Mouse (Mus musculus) embryonic stem cell, embryonic (primary cell): ENCODE results near the gene Syt7.

ENCODE experiments used
- CTCF ChIA-PET, 4 experiments: fragments of 300-600 bp in 2 of 4; fragments of 350-600 bp in 2 of 4; sonication (Branson Sonifier 250); formaldehyde crosslinking; loops; one replicate each; lab custom pipeline; 2022; ENCODE audit warnings: inconsistent platforms in 2 of 4; lab: Charles Lee
- POLR2A ChIA-PET, 4 experiments: fragments of 300-600 bp in 2 of 4; fragments of 350-600 bp in 2 of 4; sonication (Branson Sonifier 250); formaldehyde crosslinking; loops; one replicate each; lab custom pipeline; 2022; ENCODE audit warnings: antibody characterized with exemption in 4 of 4, inconsistent platforms in 1 of 4; lab: Charles Lee

Gene Syt7

GRCm38 (mm10) chr19:10388615-10389313 is at the start of gene Syt7:
TSS of gene Syt7 (plus strand) at chr19:10389090.
- CTCF ChIA-PET, result interaction anchor here (0.5 to 1.3 kb wide), 19 partner anchors 8 to 185 kb away, joined by 3 to 11 read pairs (median 3); no protein-coding TSS in a partner anchor

DNA sequence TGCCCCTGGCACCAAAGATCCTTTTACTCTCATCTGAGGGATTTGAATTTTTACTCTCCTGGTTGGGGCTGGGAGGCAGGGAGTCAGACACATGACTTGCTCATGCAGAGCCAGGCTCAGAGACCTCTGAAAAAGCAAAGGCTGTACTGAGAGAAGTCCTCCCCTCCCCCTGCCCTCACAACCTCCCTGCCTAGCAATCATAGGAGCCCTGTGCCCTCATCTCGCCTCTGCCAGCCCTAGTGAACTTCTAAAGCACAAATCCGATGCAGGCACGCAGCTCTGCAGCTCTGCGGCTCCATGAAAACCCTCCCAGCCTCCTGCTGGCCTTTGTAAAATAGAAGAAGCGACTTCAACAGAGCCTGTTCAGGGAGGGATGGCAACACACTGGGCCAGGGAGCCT is 49.6 kb upstream of the Syt7 start:
- POLR2A ChIA-PET, result interaction anchor here in 1 of 4 experiments (0.6 kb wide), 1 partner anchor 144 kb away, joined by 3 read pairs; no protein-coding TSS in a partner anchor

More at GRCm38 (mm10) chr19:10388615-10389313, at the start of gene Syt7:
- POLR2A ChIA-PET, result interaction anchor here in 2 of 4 experiments (0.6 to 1.4 kb wide), 13 partner anchors 13 to 110 kb away, joined by 3 to 4 read pairs (median 3); no protein-coding TSS in a partner anchor

DNA sequence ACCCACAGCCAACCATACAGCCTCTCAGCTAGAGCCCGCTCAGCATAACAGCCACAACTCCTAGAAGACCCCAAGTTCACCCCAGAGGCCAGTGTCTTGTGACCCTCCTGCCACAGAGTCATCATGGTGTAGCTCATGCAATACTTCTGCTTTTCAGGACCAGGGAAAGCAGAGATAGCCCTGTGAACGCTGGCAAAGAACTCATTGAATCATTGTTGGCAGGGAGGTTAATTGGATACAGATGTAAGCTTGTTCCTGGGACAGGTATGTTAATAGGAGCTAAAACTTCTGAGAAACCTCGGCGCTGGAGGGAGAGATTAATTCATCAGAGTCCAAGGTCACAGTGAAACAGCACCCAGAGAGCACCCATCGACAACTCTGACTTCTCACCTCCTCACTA is 48.2 kb upstream of the Syt7 start:
- ChIA-PET POLR2A (interaction anchor here in 3 of 4 experiments (0.7 to 2.3 kb wide), 8 partner anchors 16 to 264 kb away, joined by 3 to 6 read pairs (median 3); partner anchors contain the start of gene Ddb1 (in 1 of the 3)), CTCF (interaction anchor here (0.6 to 3.1 kb wide), 48 partner anchors 8 to 639 kb away, joined by 3 to 29 read pairs (median 5); partner anchors contain the start of genes Ppp1r32 (in 1 of the 4) and Syt7 (in 1 of the 4))

More for the DNA sequence above, 49.6 kb upstream of the Syt7 start:
- CTCF ChIA-PET, result interaction anchor here in 2 of 4 experiments (1.3 to 3.1 kb wide), 3 partner anchors 56 to 159 kb away, joined by 3 to 24 read pairs (median 12); no protein-coding TSS in a partner anchor

GRCm38 (mm10) chr19:10341152-10341551 is 47.7 kb upstream of the Syt7 start:
- CTCF ChIA-PET, result interaction anchor here (0.6 to 3.1 kb wide), 95 partner anchors 9 to 1624 kb away, joined by 3 to 29 read pairs (median 4); partner anchors contain the start of genes Lrrc10b (in 2 of the 4), Ppp1r32 (in 2 of the 4), Syt7 (in 2 of the 4) and Cpsf7 (in 1 of the 4)
- POLR2A ChIA-PET, result interaction anchor here (0.5 to 2.3 kb wide), 17 partner anchors 16 to 445 kb away, joined by 3 to 6 read pairs (median 3); partner anchors contain the start of genes Ddb1 (in 1 of the 4) and Syt7 (in 1 of the 4)

GRCm38 (mm10) chr19:10341817-10342439 is 47.0 kb upstream of the Syt7 start:
- POLR2A ChIA-PET, result interaction anchor here in 3 of 4 experiments (0.6 to 2.3 kb wide), 14 partner anchors 15 to 446 kb away, joined by 3 to 6 read pairs (median 3); partner anchors contain the start of genes Ddb1 (in 1 of the 3) and Syt7 (in 1 of the 3)
- CTCF ChIA-PET, result interaction anchor here (0.6 to 3.1 kb wide), 90 partner anchors 9 to 1623 kb away, joined by 3 to 29 read pairs (median 4); partner anchors contain the start of genes Lrrc10b (in 2 of the 4), Ppp1r32 (in 2 of the 4), Syt7 (in 2 of the 4) and Cpsf7 (in 1 of the 4)

- CTCF ChIA-PET, result interaction anchor here in 3 of 4 experiments (0.5 to 1.6 kb wide), 6 partner anchors 14 to 217 kb away, joined by 3 to 8 read pairs (median 4); no protein-coding TSS in a partner anchor
These were observed 45.0 kb upstream of the Syt7 start for GRCm38 (mm10) chr19:10343866-10344265.

GRCm38 (mm10) chr19:10345696-10346095 is 43.2 kb upstream of the Syt7 start:
- POLR2A ChIA-PET, result interaction anchor here in 1 of 4 experiments (0.6 to 1.2 kb wide), 2 partner anchors 89 to 1419 kb away, joined by 3 to 5 read pairs; no protein-coding TSS in a partner anchor
- CTCF ChIA-PET, result interaction anchor here in 2 of 4 experiments (0.7 to 1.1 kb wide), 2 partner anchors 90 to 141 kb away, joined by 3 to 5 read pairs; no protein-coding TSS in a partner anchor

More at GRCm38 (mm10) chr19:10343866-10344265, 45.0 kb upstream of the Syt7 start:
- POLR2A ChIA-PET, result interaction anchor here in 2 of 4 experiments (1.2 to 1.9 kb wide), 3 partner anchors 14 to 66 kb away, joined by 3 to 5 read pairs (median 4); no protein-coding TSS in a partner anchor

GRCm38 (mm10) chr19:10347628-10348273 is 41.1 kb upstream of the Syt7 start:
- POLR2A ChIA-PET, result interaction anchor here in 3 of 4 experiments (0.6 to 1.1 kb wide), 7 partner anchors 10 to 530 kb away, joined by 3 to 7 read pairs (median 4); partner anchors contain the start of gene Syt7 (in 1 of the 3)
- CTCF ChIA-PET, result interaction anchor here in 3 of 4 experiments (0.6 to 1.5 kb wide), 7 partner anchors 9 to 426 kb away, joined by 3 to 8 read pairs (median 5); no protein-coding TSS in a partner anchor

DNA sequence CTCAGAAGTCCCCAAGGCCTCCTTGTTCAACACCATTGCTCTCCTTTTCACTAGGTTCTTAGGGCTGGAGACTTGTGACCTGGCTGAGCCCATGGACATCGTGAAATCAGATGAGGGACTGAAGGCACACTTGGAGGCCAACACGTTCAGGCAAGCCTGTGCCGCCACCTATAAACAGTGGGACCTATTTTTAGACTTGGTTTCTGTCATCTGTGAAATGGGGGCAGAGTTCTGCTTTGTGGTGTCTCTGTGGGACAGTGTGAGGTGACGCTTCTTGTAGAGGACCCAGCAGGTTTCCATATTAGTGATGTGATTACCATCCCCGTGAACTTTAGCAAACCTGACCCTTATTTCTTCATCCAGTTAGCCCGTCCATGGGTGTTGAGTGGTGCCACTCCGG is 36.7 kb upstream of the Syt7 start:
- POLR2A ChIA-PET, result no interaction called here
- CTCF ChIA-PET, result no interaction called here

- ChIA-PET CTCF (no interaction called here), POLR2A (no interaction called here)
These were observed 34.1 kb upstream of the Syt7 start for GRCm38 (mm10) chr19:10354830-10355229.

DNA sequence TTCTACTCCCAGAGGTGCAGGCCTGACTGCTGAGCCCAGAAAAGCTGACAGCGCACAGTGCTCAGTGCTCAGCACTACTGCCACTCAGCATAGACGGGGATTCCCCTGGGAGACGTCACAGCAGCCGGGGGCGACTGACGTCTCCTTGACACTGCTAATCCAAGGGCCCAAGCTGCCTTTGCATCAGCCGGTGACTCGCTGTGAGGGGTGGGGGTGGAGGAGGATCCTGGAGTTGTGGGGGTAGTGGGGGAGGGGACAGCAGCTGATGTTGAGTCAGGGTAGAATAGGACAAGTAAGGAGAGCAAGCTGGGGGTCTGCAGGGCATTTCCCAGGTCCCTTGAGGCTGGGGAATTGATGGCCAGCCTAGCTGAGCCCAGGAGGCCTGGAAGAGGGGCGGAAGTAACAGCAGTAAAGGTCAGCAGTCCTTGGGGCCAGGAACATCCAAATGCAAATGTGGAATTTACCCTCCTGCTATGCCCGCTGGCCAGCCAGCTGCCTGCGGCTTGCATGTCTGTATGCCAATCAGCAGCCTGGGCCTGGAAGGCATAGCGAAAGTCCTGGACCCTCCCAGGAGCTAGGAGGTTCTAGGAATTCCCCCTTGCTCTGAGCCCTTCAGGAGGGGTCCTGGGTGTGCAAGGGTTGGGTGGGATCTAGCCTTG is 31.9 kb upstream of the Syt7 start:
- ChIA-PET POLR2A (interaction anchor here in 2 of 4 experiments (0.6 to 1.9 kb wide), 12 partner anchors 10 to 455 kb away, joined by 3 to 6 read pairs (median 4); no protein-coding TSS in a partner anchor), CTCF (interaction anchor here (0.5 to 2.4 kb wide), 21 partner anchors 9 to 623 kb away, joined by 3 to 22 read pairs (median 4); partner anchors contain the start of genes Ccdc86 (in 1 of the 4), Cpsf7 (in 1 of the 4) and Syt7 (in 1 of the 4))

- ChIA-PET CTCF (interaction anchor here in 2 of 4 experiments (0.6 to 1.8 kb wide), 2 partner anchors 18 to 115 kb away, joined by 5 read pairs; no protein-coding TSS in a partner anchor), POLR2A (no interaction called here)
These were observed 29.6 kb upstream of the Syt7 start for GRCm38 (mm10) chr19:10359105-10359946.

GRCm38 (mm10) chr19:10362473-10363129 is 26.3 kb upstream of the Syt7 start:
- CTCF ChIA-PET, result no interaction called here
- POLR2A ChIA-PET, result interaction anchor here in 3 of 4 experiments (0.6 to 1.2 kb wide), 4 partner anchors 11 to 146 kb away, joined by 3 to 7 read pairs (median 3); no protein-coding TSS in a partner anchor

GRCm38 (mm10) chr19:10363869-10364268 is 25.0 kb upstream of the Syt7 start:
- ChIA-PET CTCF (interaction anchor here (0.6 to 1.4 kb wide), 7 partner anchors 9 to 98 kb away, joined by 3 to 7 read pairs (median 3); no protein-coding TSS in a partner anchor), POLR2A (interaction anchor here in 1 of 4 experiments (0.7 to 1.3 kb wide), 4 partner anchors 24 to 98 kb away, joined by 3 to 4 read pairs (median 3); no protein-coding TSS in a partner anchor)
